Mouse (Mus musculus): ENCODE measurements around the gene Vps25.

DNA sequence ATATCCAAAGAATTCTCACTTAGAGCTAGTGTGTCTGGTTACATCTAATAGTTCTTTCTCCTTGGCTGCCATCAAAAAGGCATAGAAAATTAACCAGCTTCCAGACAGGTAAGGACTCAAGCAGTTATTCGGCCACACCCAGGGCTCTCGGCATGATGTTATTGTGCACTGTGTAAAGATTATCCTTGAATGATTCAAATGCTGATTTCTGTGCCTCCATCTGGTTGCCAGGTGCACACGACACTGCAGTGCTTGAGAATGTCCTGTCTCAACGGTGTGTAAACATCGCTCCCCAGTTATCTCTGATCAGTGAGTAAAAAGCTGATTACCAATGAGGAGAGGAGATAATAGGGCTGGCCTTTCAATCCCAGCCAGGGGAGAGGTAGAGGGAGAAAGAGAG lies 54.2 kb downstream of the Vps25 start:
- TF ChIP-seq GATA1 (IDR thresholded peaks at IDR 0.05; ENCODE audit: low read length) = no peak
- TF ChIP-seq TAL1 (IDR thresholded peaks at IDR 0.05; ENCODE audit: low read length) = no peak

Data from erythroblast, embryonic 14.5 days (primary cell).